Mouse (Mus musculus) right cerebral cortex, postnatal 36 days (tissue): ENCODE data around the gene Mdm2.
A peak's percentile ranks its signal among the peaks of the same experiment; 100 is the strongest.
"Not testable (repeated sequence)": the region's sequence is repeated elsewhere in the genome, so short reads cannot be mapped to it uniquely, and the experiment has no call there.

Source experiments
- DNase-seq, 2 experiments: peaks; one replicate each; pipeline ENCODE4 v3.0.0; 2022; ENCODE audit warnings: low spot score in 2 of 2, mixed read lengths in 1 of 2

Gene Mdm2

DNA sequence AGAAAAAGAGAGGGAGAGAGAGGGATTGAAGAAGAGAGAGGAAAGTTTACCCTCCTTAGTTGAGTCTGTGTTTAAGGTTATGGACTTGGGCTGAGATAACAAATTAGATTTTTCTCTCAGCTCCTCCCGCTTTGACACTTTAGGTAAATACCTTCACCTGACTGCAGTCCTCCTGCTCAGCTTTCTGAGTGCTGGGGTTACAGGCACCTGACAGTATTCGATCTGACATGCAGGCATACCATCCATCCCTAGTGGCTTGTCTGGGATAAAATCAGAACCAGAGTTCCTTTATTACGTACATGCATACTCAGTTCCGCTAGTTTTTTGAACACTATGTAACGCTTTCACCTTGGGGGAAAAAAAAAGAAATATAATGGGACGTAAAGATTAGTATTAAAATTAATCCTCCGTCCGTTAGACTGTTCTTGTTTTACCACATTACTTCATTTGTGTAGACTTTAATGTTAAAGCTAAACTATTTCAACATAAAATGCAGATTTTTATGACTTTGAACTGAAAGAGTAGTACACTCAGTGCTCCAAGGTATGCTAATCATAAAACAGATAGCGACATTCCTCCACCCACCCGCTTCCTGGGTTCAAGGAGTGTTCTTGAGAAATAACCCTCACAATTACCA is 38.6 kb upstream of the Mdm2 start:
- no peak for DNase-seq

DNA sequence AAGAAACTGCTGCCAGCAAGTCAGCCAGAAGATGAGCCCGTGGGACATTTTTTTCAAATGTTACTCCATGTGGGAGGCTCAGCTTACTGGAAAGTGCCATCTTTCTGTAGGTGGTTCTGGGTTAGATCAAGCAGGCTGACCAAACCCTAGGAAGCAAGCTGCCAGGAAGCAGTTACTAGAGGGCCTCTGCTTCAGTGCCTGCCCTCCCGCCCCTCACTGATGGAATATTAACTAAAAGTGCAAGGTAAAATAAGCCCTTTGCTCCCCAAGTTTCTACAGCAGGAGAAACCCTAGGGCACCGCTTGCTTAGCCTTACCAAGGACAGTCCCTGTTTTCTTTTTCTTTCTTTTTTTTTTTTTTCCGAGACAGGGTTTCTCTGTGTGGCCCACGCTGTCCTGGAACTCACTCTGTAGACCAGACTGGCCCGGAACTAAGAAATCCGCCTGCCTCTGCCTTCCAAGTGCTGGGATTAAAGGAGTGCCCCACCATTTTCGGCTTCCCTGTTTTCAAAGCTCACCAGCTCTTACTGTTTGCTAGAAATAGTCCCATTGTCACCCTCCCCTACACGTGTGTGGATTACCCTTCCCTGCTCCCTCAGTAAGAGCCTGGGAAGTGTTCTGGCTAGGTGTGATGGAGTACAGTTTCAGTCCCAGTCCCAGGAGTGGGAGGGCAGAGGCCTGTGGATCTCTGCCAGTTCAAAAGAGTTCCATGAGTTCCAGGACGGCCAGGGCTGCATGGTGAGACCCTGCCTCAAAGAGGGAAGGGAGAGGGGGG is 37.9 kb upstream of the Mdm2 start:
- no peak for DNase-seq

DNA sequence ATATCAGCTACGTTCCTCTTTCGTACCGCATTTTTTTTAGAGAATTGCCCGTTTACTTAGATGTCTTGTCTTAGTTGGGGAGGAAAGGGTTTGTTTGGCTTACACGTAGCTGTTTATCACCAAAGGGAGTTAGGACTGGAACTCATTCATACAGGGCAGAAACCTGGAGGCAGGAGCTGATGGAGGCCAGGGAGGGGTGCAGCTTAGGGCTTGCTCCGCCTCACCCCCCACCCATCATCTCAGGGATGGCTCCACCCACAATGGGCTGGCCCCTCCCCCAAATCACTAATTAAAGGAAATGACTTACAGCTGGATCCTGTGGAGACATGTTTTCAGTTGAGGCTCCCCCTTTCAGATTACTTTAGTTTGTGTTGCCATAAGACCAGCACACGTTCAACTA is 37.2 kb upstream of the Mdm2 start:
- no peak for DNase-seq

DNA sequence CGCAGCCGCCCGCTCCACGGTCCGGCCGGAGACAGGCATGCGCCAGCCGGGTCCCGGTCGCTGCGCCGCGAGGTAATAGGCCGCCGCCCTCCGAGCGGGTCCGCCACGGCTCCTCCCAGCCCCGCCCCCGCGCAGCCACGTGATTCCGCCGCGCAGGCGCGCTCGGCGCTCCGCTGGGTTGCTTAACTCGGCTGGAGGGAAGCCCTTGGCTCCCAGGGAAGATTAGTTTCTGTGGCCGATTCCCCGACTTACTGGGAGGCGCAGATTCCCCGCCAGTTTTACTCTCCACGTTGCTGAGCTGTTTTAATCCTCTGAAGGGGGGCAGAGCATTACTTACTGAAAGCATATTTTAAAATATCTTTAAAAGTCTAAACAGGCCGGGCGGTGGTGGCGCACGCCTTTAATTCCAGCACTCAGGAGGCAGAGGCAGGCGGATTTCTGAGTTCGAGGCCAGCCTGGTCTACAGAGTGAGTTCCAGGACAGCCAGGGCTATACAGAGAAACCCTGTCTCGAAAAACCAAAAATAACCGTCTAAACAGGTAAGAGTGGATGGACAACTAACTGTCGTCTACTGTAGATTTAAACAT is 35.8 kb upstream of the Mdm2 start, which contains the start of gene Slc35e3:
Gene Slc35e3, minus strand, starts transcription at position 69 of the 587 bp plus-strand sequence.
- DNase-seq, result peak; percentile 88 to 89

DNA sequence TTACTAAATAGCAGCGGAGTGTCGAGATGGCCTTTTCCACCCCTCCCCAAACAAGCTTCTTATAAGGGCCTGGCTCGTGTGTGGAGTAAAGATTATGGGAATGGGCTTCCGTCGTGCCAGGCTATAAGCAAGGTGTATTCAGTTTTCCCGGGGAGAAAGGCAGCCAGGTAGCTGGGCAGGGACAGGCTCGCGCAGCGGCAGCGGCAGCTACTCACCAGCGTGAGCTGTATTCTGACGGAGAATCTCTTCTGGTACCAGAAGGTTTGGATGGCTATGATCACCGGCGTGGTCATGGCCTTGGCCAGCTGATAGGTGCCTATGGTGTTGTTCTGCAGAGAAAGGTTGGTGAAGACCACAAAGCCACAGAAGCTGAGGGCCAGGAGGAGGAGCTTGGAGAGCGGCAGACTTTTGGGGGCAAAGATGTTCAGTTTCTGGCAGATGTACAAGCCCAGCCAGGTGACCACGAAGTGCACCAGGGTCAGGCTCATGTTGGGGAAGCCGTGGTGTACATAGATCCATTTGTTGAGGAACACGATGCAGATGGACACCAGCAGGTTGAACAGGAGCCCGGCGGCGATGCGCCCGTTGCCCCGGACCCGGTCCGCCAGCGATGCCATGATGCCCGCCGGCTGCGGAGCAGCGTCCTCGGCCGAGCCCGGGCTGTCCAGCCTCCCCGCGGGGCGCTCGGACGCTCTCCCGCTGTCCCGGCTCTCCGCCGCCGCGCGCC is 35.2 kb upstream of the Mdm2 start:
- not testable (repeated sequence) for DNase-seq

DNA sequence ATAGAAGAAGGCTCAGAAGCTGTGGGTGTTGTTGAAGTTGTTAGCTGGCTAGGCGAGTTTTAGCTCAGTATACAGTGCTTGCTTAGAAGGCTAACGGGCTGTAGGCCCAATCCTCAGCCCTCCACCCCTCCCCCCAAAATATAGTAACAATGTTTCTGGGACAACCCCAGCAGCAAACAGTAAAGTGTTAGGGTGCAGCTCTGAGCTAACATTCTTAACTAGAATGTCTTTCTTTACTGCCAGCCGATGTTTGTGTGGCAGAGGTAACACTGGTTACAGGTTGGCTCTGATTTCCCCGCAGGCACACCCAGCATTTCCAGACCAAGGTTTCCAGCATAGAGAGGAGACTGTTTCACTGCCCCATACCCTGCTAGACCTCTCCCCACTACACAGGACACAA is 33.4 kb upstream of the Mdm2 start:
- DNase-seq, result no peak

DNA sequence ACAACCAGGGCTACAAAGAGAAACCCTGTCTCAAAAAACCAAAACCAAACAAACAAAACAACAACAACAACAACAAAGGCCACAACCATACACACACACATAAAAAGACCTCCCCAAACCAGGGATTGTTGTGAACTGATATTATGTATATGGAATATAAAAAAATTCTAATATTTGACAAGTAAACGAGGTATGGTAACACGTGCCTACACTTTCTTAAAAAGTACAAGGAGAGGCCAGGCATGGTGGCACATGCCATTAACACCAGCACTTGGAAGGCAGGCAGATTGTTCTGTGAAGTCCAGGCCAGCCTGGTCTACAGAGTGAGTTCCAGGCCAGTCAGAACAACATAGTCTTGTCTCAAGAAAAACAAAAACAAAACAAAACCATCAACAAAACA is 32.6 kb upstream of the Mdm2 start:
- no peak for DNase-seq

DNA sequence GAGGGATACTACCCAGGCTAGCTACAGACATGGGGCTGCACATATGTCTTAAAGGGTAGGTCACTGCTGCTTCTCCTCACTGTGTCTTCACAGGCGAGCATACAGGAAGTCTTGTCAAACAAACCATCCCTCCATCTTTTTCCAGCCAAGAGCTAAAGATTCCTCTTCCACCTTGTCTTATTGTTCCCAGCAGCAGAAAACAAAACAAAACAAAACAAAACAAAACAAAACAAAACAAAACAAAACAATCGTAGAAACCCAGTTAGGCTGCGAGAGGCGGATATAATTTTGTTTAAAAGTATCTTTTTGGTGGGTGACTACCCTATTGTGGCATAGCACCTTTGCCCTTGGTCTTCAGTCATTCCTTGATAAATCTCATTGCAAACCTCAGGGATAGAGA is 32.1 kb upstream of the Mdm2 start:
- DNase-seq, result no peak

DNA sequence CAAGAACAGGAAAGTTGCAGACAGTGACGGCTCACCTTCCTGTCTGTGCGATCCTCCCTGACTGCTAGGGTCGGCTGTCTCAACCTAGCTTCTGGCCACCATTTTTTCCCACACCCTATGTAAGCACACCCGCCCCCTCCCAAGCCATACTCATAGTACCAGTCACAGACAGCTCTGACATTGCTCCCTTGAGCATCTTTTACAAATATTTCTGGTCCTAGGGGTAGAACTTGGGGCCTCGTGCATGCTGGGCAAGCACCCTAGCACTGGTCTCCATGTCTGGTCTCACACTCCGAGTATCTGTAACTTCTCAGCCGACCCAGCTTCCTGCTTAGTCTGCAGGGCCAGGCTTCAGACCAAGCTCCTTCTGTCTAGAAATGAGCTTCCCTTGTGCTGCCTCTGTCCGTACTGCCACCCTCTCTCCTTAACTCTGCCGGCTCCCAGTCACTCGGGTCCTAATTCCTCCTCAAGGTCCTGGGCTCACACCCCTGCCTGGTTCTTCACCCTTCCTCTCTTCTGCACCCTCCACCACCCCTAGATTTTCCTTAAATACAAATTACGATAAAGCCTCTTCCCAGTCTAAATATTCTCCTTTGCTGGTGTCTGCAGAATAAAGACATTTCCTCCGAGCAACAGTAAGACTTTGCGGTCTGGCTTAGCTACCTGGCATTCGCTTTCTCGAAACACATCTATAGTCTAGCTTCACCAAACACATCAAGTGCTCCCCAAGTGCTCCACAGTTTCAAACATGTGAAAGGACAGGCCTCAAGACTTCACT is 31.3 kb upstream of the Mdm2 start:
- no peak for DNase-seq

DNA sequence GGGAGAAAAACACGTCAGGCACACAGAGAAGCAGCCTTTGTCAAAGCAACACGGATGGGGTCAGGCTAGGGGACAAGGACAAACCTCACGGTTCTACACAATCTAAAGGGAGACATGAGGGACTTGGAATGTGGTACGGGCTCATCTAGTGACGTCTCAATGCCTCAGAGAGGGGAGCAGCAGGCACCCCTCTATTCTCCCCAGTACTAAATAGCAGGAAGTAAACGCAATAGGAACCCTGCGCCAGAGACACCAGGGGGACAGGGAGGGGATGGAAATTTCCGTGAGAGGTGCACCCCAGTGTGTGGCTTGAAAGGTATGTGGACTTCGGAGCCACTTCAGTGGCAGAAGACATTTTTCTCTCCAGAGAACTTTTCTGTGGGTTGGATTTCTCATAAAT is 30.4 kb upstream of the Mdm2 start:
- DNase-seq, result no peak

DNA sequence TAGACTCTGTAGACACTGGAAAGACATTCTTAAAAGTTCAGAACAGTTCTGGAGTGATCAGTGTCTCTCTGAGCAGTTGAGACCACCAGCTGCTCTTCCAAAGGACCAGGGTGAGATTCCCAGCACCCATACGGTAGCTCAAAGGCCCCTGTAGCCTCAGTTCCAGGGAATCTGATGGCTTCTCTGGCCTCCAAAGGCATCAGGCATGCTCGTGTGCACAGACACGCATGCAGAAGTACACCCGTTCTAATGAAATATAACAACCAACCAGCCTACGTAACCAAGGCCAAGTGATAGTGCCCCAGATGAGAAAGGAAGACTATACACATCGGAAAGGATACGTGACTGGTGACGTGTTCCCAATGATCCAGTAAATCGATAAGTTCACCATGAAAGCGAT is 29.6 kb upstream of the Mdm2 start:
- no peak for DNase-seq

DNA sequence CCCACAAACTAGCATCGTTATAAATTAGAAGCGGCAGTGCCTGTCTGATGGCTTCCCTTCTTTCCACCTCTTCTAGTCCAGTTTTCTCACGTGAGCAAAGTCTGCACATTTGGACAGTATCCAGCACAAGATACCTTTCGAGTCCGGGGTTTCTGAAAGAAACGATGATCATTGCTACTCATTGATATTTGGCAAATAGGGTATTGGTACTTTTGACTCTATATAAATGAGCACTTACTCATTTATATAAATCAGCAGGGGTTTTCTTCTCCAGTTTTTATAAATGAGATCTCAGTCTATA is 29.0 kb upstream of the Mdm2 start:
- no peak for DNase-seq

DNA sequence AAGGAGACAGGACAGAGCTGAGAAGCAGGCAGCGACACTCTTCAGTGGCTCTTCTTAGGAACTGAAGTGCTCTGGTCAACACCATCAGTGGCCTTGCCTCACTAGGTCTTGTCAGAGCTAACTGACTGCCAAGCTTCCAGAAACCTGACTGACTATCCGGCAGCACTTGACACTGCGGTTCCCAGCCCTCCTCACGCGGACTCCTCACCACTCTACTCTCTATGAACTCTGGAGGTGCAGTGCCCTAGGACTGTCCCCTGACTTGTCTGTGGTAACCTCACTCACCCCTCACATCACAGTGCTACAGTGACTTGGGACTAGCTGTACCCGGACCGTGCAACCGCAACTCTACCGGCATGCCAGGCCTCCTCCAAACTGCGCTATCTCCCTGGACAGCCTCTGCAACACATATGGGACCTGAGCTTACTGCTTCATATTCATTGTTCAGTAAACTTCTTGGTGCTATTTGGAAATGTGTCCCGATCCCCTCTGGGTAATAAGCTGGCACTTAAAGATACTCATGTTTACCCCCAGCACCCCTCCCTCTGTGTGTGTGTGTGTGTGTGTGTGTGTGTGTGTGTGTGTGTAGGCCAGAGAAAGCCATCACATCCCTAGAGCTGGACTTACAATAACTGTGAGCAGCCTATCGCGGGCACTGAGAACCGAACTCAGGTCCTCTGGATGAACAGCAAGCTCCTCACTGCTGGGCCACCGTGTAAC is 28.5 kb upstream of the Mdm2 start:
- no peak for DNase-seq

DNA sequence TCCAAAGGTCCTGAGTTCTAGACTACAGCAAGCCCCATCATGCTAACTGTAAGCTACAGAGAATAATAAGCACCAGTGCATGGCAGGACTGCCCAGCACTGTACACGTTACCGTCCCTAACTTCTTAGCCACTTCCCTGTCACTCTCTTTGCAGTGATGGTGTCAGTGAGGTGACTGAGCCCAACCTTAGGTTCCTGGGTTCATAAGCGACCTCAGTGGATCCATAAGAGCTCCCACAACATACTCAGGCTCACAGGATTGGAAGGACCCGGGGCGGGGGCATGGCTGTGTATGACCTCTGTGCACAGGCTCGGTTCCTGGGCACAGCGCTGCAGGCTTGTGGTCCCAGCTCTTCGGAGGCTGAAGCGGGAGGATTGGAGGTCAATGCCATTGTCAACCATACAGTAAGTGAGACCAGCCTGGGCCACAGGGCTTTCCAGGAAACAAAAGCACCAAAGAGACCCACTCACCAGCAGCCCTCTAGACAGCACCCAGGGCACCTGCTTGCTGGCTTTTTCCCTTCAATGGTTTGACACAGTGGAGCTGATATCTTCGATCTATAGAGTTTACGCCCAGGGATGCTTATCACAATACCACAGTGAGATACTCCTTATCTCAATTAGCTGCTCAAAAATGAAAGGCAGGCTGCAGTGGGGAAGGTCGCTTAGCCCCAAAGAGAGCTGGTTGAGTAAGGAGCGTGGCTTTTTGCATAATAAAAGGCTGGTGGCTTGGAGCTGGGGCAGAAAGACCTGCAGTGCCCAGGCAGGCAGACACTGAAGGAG is 27.8 kb upstream of the Mdm2 start:
- DNase-seq, result no peak

DNA sequence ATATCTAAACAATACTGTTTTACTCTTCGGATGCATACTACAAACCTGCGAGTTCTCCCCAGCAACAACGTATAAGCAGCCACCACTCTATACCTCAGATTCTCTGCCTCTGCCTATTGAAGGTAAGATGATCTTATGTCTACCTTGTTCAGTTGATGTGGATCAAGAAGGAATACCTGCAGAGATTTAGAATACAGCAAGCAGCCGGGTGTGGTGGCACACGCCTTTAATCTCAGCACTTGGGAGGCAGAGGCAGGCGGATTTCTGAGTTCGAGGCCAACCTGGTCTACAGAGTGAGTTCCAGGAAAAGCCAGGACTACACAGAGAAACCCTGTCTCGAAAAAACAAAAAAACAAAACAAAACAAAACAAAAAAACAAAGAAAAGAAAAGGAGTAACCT is 26.9 kb upstream of the Mdm2 start:
- not testable (repeated sequence) for DNase-seq

DNA sequence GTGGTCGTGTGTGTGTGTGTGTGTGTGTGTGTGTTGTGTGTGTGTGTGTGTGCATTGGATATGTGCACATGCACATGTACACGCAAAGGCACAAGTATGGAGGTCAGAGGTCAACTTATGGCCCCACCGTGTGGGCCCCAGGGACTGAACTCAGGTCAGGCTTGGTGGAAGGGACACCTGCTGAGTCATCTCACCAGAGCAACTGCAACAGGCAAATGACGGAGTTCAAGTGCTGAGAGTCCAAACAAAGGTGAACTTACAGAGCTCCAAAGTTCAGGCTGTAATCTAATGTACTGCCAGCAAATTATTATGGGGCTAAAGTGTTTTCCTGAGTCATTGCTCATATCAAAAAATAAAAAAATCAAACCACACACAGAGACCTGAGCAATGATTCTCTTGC is 26.5 kb upstream of the Mdm2 start:
- no peak for DNase-seq

DNA sequence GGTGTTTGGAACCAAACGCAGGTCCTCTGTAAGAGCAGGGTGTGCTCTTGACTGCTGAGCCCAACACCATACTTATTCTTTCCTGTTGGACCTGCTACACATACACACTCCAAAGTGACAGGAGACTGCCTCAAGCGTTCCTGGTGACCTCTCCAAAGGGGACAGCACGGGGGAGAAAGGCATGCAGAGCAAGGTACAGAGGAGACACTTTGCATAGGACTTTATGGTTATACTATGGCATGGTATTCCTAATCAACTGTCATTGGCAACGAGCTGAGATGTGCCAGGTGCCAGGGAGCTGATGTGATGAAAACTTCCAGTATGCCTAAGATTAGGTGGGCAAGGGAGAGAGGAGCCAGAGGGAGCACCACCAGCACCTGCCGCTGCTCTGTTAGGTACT is 26.0 kb upstream of the Mdm2 start:
- no peak for DNase-seq

DNA sequence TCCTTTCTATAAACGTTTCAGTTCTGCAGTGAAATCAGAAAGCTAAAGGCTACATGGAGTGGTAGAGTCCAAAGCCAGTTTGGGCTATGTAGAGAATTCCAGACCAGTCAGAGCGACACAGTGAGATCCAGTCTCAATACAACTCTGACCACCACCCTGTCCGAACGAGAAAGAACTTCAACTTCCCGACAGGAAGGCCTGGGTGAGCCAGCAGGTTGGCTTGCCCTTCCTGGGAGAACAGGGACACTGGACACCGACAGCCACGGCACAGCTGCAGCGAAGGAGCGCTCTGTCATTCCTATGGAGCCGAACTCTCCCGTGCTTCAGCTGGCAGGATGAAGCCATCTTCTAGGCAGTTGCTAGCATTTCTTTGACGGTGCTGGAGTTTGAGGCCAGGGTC is 24.8 kb upstream of the Mdm2 start:
- DNase-seq, result not testable (repeated sequence)

DNA sequence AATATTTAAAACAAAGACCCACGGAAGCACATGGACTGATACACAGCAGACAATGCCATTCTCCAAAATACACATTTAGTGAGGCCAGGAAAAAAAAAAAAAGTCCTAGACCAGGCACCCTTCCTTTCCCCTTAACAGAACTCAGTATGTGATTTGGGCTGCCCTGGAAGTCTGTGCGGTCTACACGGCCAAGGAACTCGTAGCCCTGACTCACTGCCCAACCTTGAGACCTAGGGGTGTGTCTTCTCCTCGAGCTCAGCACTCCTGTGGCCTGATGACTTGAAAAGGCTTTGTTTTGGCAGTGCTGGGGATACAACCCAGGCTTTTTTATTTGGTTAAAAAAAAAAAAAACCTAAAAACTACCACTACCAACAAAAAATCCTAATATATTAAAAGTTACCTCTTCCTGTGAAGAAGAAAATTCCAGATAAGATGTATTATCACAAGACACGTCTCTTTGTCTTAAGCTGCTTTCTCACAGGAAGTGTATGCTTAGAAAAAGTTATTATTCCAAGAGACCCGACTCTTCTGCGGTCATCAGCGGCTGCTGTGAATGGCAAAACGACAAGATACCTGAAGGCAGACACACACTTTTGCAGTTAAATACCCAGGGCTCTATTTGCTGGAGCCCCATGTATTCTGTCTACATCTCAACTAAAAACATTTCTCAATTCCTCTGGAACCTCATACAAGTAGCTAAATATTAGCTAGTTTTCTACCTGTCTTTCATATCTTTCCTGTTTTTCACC is 23.7 kb upstream of the Mdm2 start:
- not testable (repeated sequence) for DNase-seq

DNA sequence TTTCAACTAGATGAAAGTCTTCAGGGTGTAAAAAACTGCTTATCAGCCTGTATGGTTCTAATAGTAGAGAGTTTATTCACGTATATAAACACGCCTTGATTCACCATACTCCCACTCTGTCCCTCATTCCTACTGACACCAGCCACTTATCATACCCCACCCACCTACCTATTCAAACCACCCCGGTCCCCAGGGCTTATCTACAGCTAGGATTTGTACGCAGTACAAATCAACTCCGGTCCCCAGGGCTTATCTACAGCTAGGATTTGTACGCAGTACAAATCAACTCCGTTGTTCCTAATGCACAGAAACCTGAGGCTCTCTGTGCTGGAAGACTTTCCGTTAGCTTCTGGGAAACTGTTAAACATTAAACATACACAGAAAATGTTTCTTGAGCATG is 23.1 kb upstream of the Mdm2 start:
- not testable (repeated sequence) for DNase-seq
